In the genomic region with DNA sequence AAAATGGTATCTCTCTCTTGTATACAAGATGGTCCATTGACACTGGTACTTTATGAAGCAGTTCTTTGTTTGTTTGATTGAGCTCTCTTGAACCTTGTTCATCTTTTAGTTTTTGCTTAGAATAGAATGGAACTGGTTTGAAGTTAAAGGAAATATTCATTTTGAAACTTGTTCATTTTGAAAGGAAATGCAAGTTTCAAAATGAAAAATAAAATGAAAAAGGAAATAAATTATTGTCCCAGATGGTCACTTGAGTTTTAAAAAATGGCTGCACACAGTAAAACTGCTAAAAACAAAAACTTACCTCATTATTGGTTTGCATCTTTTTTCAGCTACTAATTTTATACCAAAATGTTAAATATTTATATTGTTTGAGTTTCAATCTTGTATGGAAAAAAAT, we compare ENCODE assay signal across 35 mouse cellular contexts.
"Had no signal": no experiment of that assay in that cellular context is flagged by ENCODE, and none has a peak within 500 bp of the region (broad histone marks: within the 10 kb centered on the region; RNA-seq: fewer than 3 reads in every experiment).

No protein-coding gene starts in this region.

- ATAC-seq: hindbrain, embryonic 16.5 days; hindbrain, postnatal 0 days; inflammation-experienced regulatory T-cells, adult 6 months; intestine, embryonic 15.5 days; intestine, embryonic 16.5 days; intestine, postnatal 0 days had no signal

- H3K4me2 ChIP-seq: heart, embryonic 11.5 days; heart, embryonic 12.5 days; heart, embryonic 13.5 days; heart, embryonic 15.5 days; hindbrain, embryonic 12.5 days; hindbrain, embryonic 13.5 days; hindbrain, embryonic 14.5 days; hindbrain, embryonic 15.5 days; intestine, embryonic 15.5 days; kidney, embryonic 15.5 days had no signal

- H3K9ac ChIP-seq: heart, embryonic 12.5 days; heart, embryonic 13.5 days; heart, embryonic 15.5 days; hindbrain, embryonic 12.5 days; hindbrain, embryonic 13.5 days; hindbrain, embryonic 14.5 days; hindbrain, embryonic 15.5 days; intestine, embryonic 15.5 days; kidney, embryonic 15.5 days had no signal

- H3K27ac ChIP-seq: heart, embryonic 10.5 days; heart, embryonic 13.5 days; heart, embryonic 15.5 days; hindbrain, embryonic 10.5 days; hindbrain, embryonic 12.5 days; hindbrain, embryonic 13.5 days; hindbrain, embryonic 14.5 days; hindbrain, embryonic 15.5 days; hindbrain, postnatal 0 days; intestine, embryonic 15.5 days; kidney, embryonic 15.5 days; kidney, postnatal 0 days; layer of hippocampus, adult 2 months had no signal

- DNase-seq: heart, postnatal 10 days; heart, postnatal 14 days; heart, postnatal 36 days; heart, postnatal 4 days; kidney, adult 11 months; kidney, adult 18-20 months; kidney, adult 2 months; kidney, adult 8-10 months; kidney, adult 9 months; kidney, postnatal 10 days; kidney, postnatal 14 days; kidney, postnatal 25 days; kidney, postnatal 36 days; kidney, postnatal 4 days; layer of hippocampus, adult 9-11 months; layer of hippocampus, postnatal 36 days had no signal

- H3K4me3 ChIP-seq: heart, embryonic 10.5 days; heart, embryonic 12.5 days; heart, embryonic 13.5 days; heart, embryonic 15.5 days; hindbrain, embryonic 10.5 days; hindbrain, embryonic 12.5 days; hindbrain, embryonic 13.5 days; hindbrain, embryonic 15.5 days; intestine, embryonic 15.5 days; kidney, embryonic 15.5 days; layer of hippocampus, adult 2 months had no signal

- H3K9me3 ChIP-seq: heart, embryonic 10.5 days; heart, embryonic 12.5 days; heart, embryonic 13.5 days; heart, embryonic 15.5 days; hindbrain, embryonic 10.5 days; hindbrain, embryonic 12.5 days; hindbrain, embryonic 13.5 days; hindbrain, embryonic 15.5 days; intestine, embryonic 15.5 days; kidney, embryonic 15.5 days had no signal

- H3K27me3 ChIP-seq: heart, embryonic 12.5 days; heart, embryonic 13.5 days; heart, embryonic 15.5 days; hindbrain, embryonic 12.5 days; hindbrain, embryonic 13.5 days; hindbrain, embryonic 15.5 days; intestine, embryonic 15.5 days; kidney, embryonic 15.5 days had no signal

- H3K4me1 ChIP-seq: heart, embryonic 10.5 days; heart, embryonic 12.5 days; heart, embryonic 13.5 days; heart, embryonic 15.5 days; hindbrain, embryonic 10.5 days; hindbrain, embryonic 12.5 days; hindbrain, embryonic 13.5 days; hindbrain, embryonic 15.5 days; intestine, embryonic 15.5 days; kidney, embryonic 15.5 days had no signal
